Mouse (Mus musculus) hindbrain, embryonic 11.5 days (tissue): ENCODE measurements at regions not wholly inside any gene's neighbourhood (a gene's known extent, or its start where the extent isn't known, plus 50 kb on each side); places are given as distances from the start of the nearest gene placed in this dataset.

Source experiments
- ATAC-seq: fragments of 200-750 bp; cut with Nextera tagmentation; 2 replicates; pipeline ENCODE4 v1.8.0; 2017; ENCODE audit warnings: mild to moderate bottlenecking, moderate TSS enrichment, moderate library complexity; ENCODE audit not compliant: low FRiP score
- DNase-seq: peaks from one replicate; pipeline ENCODE4 v3.0.0-alpha.2; 2015; ENCODE audit warnings: low spot score
- H3K27ac ChIP-seq: fragments of 300-500 bp; sonication (generic); 2 replicates; pipeline ENCODE4 v1.5.1; 2014; ENCODE audit warnings: mild to moderate bottlenecking, low read depth, low read length
- H3K27me3 ChIP-seq: fragments of 300-500 bp; sonication (generic); 2 replicates; pipeline ENCODE4 v1.6.1; 2014; ENCODE audit warnings: mild to moderate bottlenecking, low read length, moderate library complexity, mixed read lengths; ENCODE audit not compliant: control insufficient read depth, insufficient read depth
- H3K36me3 ChIP-seq: fragments of 300-500 bp; sonication (generic); 2 replicates; pipeline ENCODE4 v1.6.1; 2014; ENCODE audit warnings: mild to moderate bottlenecking, low read length, moderate library complexity, mixed read lengths; ENCODE audit not compliant: control insufficient read depth, insufficient read depth
- H3K4me1 ChIP-seq: fragments of 300-500 bp; sonication (generic); replicated peaks from 2 replicates; pipeline ENCODE4 v1.6.1; 2014; ENCODE audit warnings: low read length, mixed read lengths; ENCODE audit not compliant: control insufficient read depth, insufficient read depth
- H3K4me2 ChIP-seq: fragments of 300-500 bp; sonication (generic); replicated peaks from 2 replicates; pipeline ENCODE4 v1.6.1; 2014; ENCODE audit warnings: mild to moderate bottlenecking, low read depth, low read length
- H3K4me3 ChIP-seq: fragments of 300-500 bp; sonication (generic); 2 replicates; pipeline ENCODE4 v1.5.1; 2014; ENCODE audit warnings: low read depth, low read length
- H3K9ac ChIP-seq: fragments of 300-500 bp; sonication (generic); 2 replicates; pipeline ENCODE4 v1.6.1; 2014; ENCODE audit warnings: low read depth, low read length
- H3K9me3 ChIP-seq: fragments of 300-500 bp; sonication (generic); 2 replicates; pipeline ENCODE4 v1.6.1; 2016; ENCODE audit warnings: low read length; ENCODE audit not compliant: control insufficient read depth
- whole genome bisulfite sequencing: fragments of 180-500 bp; shearing (Covaris S2); extraction: QIAGEN DNeasy Blood & Tissue Kit; methylation state at CpG from one replicate; pipeline ENCODE4 v1.1.7; 2014; 5-methylcytosine and 5-hydroxymethylcytosine counted together

DNA sequence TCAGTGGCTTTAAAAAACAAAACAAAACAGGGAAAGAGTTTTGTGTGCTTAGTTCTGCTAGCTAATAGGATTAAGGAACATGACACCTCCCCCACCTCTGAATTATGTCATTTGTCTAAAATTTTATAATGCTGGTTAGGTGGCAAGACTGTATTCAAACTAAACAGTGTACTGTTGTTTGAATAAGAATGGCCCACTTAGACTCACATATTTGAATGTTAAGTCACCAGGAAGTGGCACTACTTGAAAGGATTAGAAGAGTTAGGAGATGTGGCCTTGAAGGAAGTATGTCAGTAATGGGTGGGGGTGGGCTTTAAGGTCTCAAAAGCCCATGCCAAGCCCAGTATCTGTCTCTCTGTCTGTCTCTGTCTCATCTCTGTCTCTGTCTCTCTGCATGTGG, 326.0 kb upstream of the C9orf72 start:
- Histone ChIP-seq H3K9me3 (no peaks in the 10 kb centered on the region), H3K4me1 (no peaks in the 10 kb centered on the region), H3K36me3 (no peaks in the 10 kb centered on the region), H3K4me2 (no peak overlapping the region), H3K27ac (no peak overlapping the region), H3K9ac (no peak overlapping the region), H3K4me3 (no peak overlapping the region), H3K27me3 (no peaks in the 10 kb centered on the region)
- no peak for DNase-seq
- no peak for ATAC-seq

DNA sequence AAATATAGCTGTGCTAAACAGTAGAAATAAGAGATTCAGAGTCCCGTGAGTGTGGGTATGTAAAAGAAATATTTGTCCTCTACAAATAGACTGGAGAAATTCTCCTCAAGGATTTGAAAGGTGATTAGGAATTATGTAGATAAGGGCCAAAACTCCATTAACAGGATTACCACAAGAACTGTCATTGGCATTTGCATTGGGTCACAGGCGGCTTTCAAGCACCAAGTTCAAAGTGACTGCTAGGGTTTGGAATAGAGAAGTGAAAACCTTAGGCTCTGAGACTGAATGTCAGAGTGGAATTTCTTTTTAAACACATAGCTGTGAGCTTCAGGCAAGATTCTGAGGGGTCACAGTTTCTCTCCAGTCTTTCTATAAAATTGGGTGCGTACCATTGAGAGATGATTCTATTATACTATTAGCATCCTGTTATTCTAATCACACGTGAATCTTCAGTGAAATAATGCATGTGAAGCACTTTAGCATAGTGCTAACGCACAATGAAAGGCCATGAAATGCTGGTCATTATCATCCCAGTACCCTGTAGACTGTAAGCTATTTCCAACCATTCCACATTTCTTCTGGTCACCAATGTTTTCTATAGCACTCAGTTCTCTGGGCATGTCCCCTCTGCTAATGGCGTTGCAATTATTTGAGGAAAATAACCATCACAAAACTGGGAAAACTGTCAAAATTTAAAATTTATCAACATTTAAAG, 308.7 kb upstream of the C9orf72 start:
- H3K27me3 ChIP-seq: no peaks in the 10 kb centered on the region
- H3K4me2 ChIP-seq: no peak overlapping the region
- H3K4me1 ChIP-seq: no peaks in the 10 kb centered on the region
- no peaks in the 10 kb centered on the region for H3K9me3 ChIP-seq
- no peaks in the 10 kb centered on the region for H3K36me3 ChIP-seq
- 54% methylated on average over 6 of the region's 6 CpGs for WGBS
- no peak overlapping the region for H3K27ac ChIP-seq
- DNase-seq (no peak), ATAC-seq (no peak)
- no peak overlapping the region for H3K9ac ChIP-seq
- H3K4me3 ChIP-seq: no peak overlapping the region

DNA sequence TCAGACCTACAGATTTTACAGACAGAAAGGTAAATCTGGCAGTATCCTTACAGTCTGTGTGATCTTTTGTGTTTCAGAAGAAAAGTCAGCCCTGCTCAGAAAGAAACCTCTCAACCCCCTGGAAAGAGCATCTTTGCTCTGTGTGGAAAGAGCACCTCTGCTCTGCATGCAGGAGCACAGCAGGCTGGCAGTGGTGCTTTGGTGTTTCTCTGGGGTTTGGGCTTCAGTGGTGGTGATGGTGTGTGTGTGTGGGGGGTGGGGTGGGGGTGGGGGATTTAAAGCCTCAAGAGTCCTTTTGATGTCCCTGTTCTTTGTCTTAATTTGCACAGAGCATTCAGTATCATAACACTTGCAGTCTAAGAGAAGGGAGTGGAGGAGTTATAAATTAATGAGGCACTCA, 308.2 kb upstream of the C9orf72 start:
- Histone ChIP-seq H3K4me1 (no peaks in the 10 kb centered on the region), H3K27me3 (no peaks in the 10 kb centered on the region), H3K9me3 (no peaks in the 10 kb centered on the region), H3K36me3 (no peaks in the 10 kb centered on the region), H3K4me3 (no peak overlapping the region), H3K9ac (no peak overlapping the region), H3K27ac (no peak overlapping the region), H3K4me2 (no peak overlapping the region)
- ATAC-seq (no peak), DNase-seq (no peak)
